Mouse (Mus musculus) adrenal gland, postnatal 14 days (tissue): ENCODE results near the gene Hivep2. TPM values are rescaled to one million over a fixed set of nuclear protein-coding genes. Genes with fewer than 3 reads are reported as not detected.
A peak's percentile ranks its signal among the peaks of the same experiment; 100 is the strongest.

Source experiments
- DNase-seq: peaks from one replicate; pipeline ENCODE4 v3.0.0; 2021; ENCODE audit warnings: mixed read lengths
- total RNA-seq: library from RNA; stranded (reverse); gene quantifications from 2 replicates; pipeline ENCODE4 v1.2.3, GENCODE M21; 2021

Hivep2 gene
- total RNA-seq, 1 experiment from 2014 or later: 31.2 TPM

GRCm38 (mm10) chr10:14048916-14049445 is 83.1 kb downstream of the Hivep2 start:
- DNase-seq: no peak

- no peak for DNase-seq
Observed at GRCm38 (mm10) chr10:14049686-14050085, 83.8 kb downstream of the Hivep2 start.

GRCm38 (mm10) chr10:14050586-14050985 is 84.7 kb downstream of the Hivep2 start:
- no peak for DNase-seq

GRCm38 (mm10) chr10:14052109-14052689 is 86.3 kb downstream of the Hivep2 start:
- no peak for DNase-seq

GRCm38 (mm10) chr10:14054860-14055259 is 89.0 kb downstream of the Hivep2 start:
- no peak for DNase-seq

GRCm38 (mm10) chr10:14055533-14055981 is 89.7 kb downstream of the Hivep2 start:
- DNase-seq: peak; percentile 33

- DNase-seq: no peak
Observed at GRCm38 (mm10) chr10:14056057-14056456, 90.2 kb downstream of the Hivep2 start.

GRCm38 (mm10) chr10:14056584-14057451 is 90.9 kb downstream of the Hivep2 start:
- peak; percentile 90 for DNase-seq

GRCm38 (mm10) chr10:14057841-14058605 is 92.1 kb downstream of the Hivep2 start:
- no peak for DNase-seq

- DNase-seq: no peak
Observed at GRCm38 (mm10) chr10:14058742-14059141, 92.9 kb downstream of the Hivep2 start.

GRCm38 (mm10) chr10:14059581-14059980 is 93.7 kb downstream of the Hivep2 start:
- no peak for DNase-seq

- no peak for DNase-seq
Observed at GRCm38 (mm10) chr10:14060302-14060701, 94.4 kb downstream of the Hivep2 start.

- DNase-seq: no peak
Observed at GRCm38 (mm10) chr10:14063226-14063625, 97.4 kb downstream of the Hivep2 start.

- DNase-seq: no peak
Observed at GRCm38 (mm10) chr10:14064759-14065395, 99.0 kb downstream of the Hivep2 start.

- no peak for DNase-seq
Observed at GRCm38 (mm10) chr10:14067802-14068201, 101.9 kb downstream of the Hivep2 start.

- DNase-seq: no peak
Observed at GRCm38 (mm10) chr10:14070498-14071079, 104.7 kb downstream of the Hivep2 start.

- no peak for DNase-seq
Observed at GRCm38 (mm10) chr10:14072504-14072903, 106.6 kb downstream of the Hivep2 start.

GRCm38 (mm10) chr10:14075767-14076166 is 109.9 kb downstream of the Hivep2 start:
- DNase-seq: no peak

- no peak for DNase-seq
Observed at GRCm38 (mm10) chr10:14076880-14077279, 111.0 kb downstream of the Hivep2 start.

- no peak for DNase-seq
Observed at GRCm38 (mm10) chr10:14080830-14081229, 115.0 kb downstream of the Hivep2 start.

GRCm38 (mm10) chr10:14081824-14082223 is 115.9 kb downstream of the Hivep2 start:
- no peak for DNase-seq

GRCm38 (mm10) chr10:14082275-14082674 is 116.4 kb downstream of the Hivep2 start:
- DNase-seq: no peak
